Mouse (Mus musculus): ENCODE data around the gene Flii.
A peak's percentile ranks its signal among the peaks of the same experiment; 100 is the strongest.

Gene Flii

GRCm38 (mm10) chr11:60726601-60727391 is at the start of gene Flii:
Gene Flii (minus strand): TSS chr11:60727263.
- DNase-seq (ENCODE audit: low read depth), result peak; percentile 89

DNA sequence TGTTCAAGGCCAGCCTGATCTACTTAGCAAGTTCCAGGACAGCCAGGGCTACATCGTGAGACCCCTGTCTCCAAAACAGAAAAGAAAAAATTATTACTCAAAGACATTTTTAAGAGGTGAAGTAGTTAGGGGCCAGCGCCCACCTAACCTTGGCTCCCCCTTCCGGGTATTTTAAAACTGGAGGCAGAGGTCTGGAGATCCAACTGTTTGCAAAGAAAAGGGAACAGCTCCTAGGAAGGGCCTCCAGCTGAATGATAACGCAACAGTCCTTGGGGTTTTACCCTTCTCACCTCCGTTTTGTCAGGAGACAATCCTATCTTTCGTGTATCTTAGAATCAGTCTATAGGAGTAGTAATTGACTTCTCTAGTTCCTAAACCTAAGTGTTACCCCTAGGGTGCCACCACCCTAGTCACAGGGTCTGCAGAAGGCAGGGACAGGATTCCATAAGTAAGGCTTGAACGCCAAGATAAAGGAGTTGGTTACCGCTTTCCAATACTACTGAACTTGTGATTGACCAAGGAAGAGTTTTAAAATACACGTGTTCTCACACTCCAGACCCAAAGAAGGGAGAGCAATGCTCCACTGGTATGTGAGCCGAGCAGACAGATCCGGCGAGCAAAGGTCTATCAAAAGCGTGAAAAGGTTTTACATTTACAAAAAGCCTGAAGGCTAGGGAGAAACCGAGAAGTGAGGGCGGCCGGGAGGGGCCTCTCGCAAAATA is 49.2 kb upstream of the Flii start:
- DNase-seq (ENCODE audit: low read depth), result no peak

DNA sequence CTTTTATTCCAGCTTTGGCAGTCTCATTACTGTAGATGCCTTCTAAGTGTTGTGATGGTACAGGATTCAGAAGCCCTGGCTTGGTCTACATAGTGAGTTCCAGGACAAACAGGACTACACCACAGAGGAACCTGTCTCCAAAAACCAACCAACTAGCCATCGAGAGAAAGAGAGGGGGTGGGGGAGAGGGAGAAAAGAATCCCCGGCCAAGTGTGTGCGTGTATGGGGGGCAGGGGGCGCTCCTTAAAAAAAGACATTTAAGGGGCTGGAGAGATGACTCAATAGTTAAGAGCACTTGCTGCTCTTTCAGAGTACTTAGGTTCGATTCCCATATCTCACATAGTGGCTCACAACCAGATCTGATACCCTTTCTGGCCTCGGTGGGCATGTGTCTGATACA is 48.5 kb upstream of the Flii start:
- DNase-seq (ENCODE audit: low read depth), result no peak

- DNase-seq (ENCODE audit: low read depth), result no peak
Observed at GRCm38 (mm10) chr11:60774841-60775240, 47.8 kb upstream of the Flii start.

DNA sequence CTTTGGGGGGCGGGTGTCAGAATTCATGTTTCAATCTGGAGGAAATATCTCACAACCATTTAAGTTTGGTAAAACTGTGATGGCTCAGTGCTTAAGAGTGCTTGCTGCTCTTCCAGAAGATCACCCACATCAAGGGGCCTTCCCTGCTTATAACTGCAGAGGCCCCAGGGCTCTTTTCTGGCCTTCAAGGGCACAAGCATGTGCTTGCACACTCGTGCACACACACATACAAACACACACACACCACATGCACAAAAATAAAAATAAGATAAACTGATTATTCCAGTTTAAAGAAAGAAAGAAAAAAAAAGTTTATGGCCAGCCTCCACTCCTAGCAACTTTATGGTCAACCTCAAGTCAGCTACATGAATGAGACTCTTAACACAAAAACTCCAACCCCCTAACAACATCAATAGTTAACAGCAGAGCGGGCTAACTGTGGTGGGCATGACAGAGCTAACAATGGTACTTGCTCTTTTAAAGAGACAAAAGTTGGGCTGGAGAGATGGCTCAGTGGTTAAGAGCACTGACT is 47.2 kb upstream of the Flii start:
- no peak for DNase-seq (ENCODE audit: low read depth)

- no peak for DNase-seq (ENCODE audit: low read depth)
Observed at GRCm38 (mm10) chr11:60772161-60772560, 45.1 kb upstream of the Flii start.

- DNase-seq (ENCODE audit: low read depth), result no peak
Observed at GRCm38 (mm10) chr11:60770776-60771175, 43.7 kb upstream of the Flii start.

DNA sequence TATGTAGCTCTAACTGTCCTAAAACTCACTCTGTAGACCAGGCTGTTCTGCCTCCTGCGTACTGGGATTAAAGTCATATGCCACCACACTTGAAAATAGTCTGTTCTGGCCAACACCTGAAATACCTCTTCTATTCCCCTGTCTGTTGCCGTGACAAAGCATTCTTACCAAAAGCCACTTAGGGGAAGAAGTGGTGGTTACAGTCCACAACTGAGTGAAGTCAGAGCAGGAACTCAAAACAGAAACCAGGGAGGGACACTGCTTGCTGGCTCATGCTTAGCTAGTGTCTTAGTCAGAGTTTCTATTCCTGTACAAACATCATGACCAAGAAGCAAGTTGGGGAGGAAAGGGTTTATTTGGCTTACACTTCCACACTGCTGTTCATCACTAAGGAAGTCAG is 42.3 kb upstream of the Flii start:
- peak; percentile 39 for DNase-seq (ENCODE audit: low read depth)

DNA sequence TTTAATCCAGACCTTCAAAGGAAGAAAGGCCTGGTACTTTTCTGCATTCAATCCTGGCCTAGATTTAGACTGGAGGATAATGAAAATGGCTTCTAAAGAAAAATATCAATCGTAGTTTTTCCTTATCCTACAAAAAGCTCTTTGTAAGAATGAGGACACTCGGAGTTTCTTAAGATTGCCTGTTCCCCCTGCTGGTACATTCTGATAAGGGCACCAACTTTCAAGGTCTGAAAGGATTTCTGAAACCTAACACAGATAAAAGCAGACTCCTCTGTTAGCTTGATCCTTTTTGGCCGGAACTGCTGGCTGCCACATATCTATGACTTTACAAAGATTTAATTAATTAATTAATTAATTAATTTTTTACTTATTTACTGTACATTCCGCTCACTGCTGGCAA is 39.9 kb upstream of the Flii start:
- DNase-seq (ENCODE audit: low read depth), result no peak

GRCm38 (mm10) chr11:60761681-60762080 is 34.6 kb upstream of the Flii start:
- no peak for DNase-seq (ENCODE audit: low read depth)

- DNase-seq (ENCODE audit: low read depth), result no peak
Observed at GRCm38 (mm10) chr11:60755570-60755969, 28.5 kb upstream of the Flii start.

- DNase-seq (ENCODE audit: low read depth), result no peak
Observed at GRCm38 (mm10) chr11:60740321-60740720, 13.3 kb upstream of the Flii start.

DNA sequence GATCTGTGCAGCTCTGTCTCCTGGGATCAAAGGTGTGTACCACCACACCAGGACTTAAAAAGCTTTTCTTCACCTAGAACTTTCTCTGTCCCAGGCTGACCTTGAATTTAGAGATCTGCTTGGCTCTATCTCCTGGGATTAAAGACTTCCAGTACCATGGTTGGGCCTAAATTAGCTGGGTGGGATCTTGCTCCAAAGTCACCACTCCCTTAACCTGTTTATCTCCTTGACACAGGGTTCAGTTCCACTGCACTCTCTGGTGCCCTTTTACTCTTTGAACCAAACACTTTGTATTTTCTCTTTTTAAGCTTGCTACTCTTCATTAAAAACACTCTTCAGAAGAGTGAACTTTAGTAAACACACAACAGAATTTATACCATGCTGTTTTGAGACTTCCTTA is 10.4 kb upstream of the Flii start:
- no peak for DNase-seq (ENCODE audit: low read depth)

GRCm38 (mm10) chr11:60736491-60736890 is 9.4 kb upstream of the Flii start:
- DNase-seq (ENCODE audit: low read depth), result no peak

DNA sequence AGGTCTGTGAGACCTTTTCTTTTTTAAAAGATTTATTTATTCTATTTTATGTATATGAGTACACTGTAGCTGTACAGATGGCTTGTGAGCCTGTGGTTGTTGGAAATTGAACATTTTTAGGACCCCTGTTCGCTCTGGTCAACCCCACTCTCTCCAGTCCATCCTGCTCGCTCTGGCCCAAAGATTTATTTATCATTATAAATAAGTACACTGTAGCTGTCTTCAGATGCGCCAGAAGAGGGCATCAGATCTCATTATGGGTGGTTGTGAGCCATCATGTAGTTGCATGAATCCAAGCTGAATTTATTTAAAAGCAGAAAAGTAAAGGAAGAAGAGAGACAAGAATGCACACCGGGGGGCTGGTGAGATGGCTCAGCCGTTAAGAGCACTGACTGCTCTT is 8.1 kb upstream of the Flii start:
- no peak for DNase-seq (ENCODE audit: low read depth)

DNA sequence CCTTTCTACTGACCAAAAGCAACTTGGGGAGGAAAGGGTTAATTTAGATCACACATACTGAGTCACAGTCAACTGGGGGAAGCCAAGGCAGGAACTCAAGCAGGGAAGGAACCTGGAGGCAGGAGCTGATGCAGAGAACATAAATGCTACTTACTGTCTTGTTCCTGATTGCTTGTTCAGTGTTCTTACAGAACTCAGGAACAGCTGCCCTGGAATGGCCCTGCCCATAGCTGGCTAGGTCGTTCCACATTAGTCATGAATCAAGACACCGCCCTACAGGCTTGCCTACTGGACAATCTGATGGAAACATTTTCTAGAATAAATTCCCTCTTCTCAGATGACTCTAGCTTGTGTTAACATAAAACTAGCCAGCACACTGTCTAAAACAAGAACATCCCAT is 7.1 kb upstream of the Flii start:
- DNase-seq (ENCODE audit: low read depth), result no peak

GRCm38 (mm10) chr11:60731251-60731650 is 4.2 kb upstream of the Flii start:
- DNase-seq (ENCODE audit: low read depth), result no peak

DNA sequence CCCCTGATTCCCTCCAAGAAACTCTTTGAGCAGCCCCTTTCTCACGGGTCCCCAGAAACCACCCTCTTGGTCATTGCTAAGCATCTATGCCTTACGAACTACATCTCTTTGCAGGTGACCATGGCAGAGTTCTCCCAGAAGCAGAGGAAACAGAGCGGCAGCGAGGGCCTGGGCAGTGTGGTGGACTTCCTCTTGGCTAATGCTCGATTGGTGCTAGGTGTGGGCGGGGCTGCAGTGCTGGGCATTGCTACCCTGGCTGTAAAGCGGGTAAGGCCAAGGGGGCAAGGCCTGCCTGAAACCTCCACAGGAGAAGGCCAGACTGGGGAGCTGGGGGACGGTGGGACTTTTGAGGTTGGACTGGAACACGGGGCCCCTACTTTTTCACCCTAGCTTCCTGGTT is 3.1 kb upstream of the Flii start:
- no peak for DNase-seq (ENCODE audit: low read depth)

GRCm38 (mm10) chr11:60729217-60729641 is 2.2 kb upstream of the Flii start:
- DNase-seq (ENCODE audit: low read depth), result peak; percentile 22

- peak; percentile 96 for DNase-seq (ENCODE audit: low read depth)
Observed at GRCm38 (mm10) chr11:60728260-60728761, 1.2 kb upstream of the Flii start, which contains the start of gene Mief2. Gene Mief2 (plus strand): TSS chr11:60728398.

- no peak for DNase-seq (ENCODE audit: low read depth)
Observed at GRCm38 (mm10) chr11:60727392-60728140, 503 bp upstream of the Flii start.

DNA sequence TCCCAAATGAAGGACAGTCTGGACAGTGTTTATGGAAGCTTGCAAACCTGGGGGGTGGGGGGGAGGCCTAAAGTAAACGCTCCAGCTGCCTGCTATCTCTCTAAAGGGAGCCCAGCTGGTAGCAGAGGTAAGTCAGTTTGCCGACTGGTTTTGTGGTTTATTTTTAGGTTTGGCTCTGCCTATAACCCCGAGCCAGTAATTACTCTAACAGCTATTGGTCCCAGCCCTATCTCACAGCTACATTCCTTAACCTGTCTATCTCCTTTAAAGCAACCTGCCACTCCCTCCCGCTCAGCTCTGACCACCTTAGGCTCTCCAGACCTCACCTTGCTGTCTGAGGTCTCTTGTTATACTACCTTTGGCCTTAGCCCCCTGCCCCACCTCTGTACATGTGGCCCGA is 7.8 kb downstream of the Flii start:
- no peak for DNase-seq (ENCODE audit: low read depth)

Data from induced T-regulatory cell, adult 2 months (primary cell).